Mouse (Mus musculus): ENCODE data around the gene Ly75. TPM values are rescaled to one million over a fixed set of nuclear protein-coding genes. Genes with fewer than 3 reads are reported as not detected.

Gene Ly75
- polyA plus RNA-seq, 1 experiment from 2014 or later, result 2.2 TPM

DNA sequence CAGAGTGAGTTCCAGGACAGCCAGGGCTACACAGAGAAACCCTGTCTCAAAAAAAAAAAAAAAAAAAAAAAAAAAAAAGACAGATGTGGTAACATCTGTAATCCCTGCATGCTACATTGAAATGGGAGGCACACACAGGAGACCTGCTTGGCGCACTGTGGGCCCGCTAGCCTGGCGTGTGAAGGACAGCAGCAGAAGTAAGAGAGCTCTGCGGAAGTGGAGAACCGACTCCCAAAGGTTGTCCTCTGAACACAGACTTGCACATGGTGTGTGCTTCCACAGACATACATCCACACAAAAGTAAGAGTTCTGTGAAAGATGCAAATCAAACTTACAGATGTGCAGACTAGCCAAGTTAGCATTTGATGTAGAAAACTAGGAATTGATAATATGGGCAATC is 123.9 kb downstream of the Ly75 start:
- Histone ChIP-seq H3K4me3 (ENCODE audit: low read depth, low read length) (no peak overlapping the region), H3K4me2 (replicated peaks; ENCODE audit: low read depth) (no peak overlapping the region), H3K4me1 (replicated peaks; ENCODE audit: control insufficient read depth, insufficient read depth, low read length) (peaks cover 4% of the 10 kb centered on the region; the same call in 1 of the 2 replicates), H3K9ac (ENCODE audit: low read depth, low read length) (no peak overlapping the region), H3K9me3 (ENCODE audit: control insufficient read depth) (no peaks in the 10 kb centered on the region), H3K27ac (ENCODE audit: low read depth, low read length) (no peak overlapping the region), H3K27me3 (replicated peaks; ENCODE audit: control insufficient read depth, insufficient read depth, low read length) (no peaks in the 10 kb centered on the region), H3K36me3 (ENCODE audit: control insufficient read depth, insufficient read depth) (peaks cover 19% of the 10 kb centered on the region)
- no peak for TF ChIP-seq CTCF (IDR thresholded peaks at IDR 0.05; ENCODE audit: low read depth)
- ATAC-seq, result no peak
- WGBS, result 96% methylated on average over 5 of the region's 5 CpGs

- H3K9ac ChIP-seq (ENCODE audit: low read depth, low read length), result no peak overlapping the region
- no peaks in the 10 kb centered on the region for H3K27me3 ChIP-seq (replicated peaks; ENCODE audit: control insufficient read depth, insufficient read depth, low read length)
- H3K27ac ChIP-seq (ENCODE audit: low read depth, low read length), result no peak overlapping the region
- H3K9me3 ChIP-seq (ENCODE audit: control insufficient read depth), result no peaks in the 10 kb centered on the region
- H3K36me3 ChIP-seq (ENCODE audit: control insufficient read depth, insufficient read depth), result peaks cover 20% of the 10 kb centered on the region
- H3K4me1 ChIP-seq (replicated peaks; ENCODE audit: control insufficient read depth, insufficient read depth, low read length), result peaks cover 4% of the 10 kb centered on the region
- H3K4me3 ChIP-seq (ENCODE audit: low read depth, low read length), result no peak overlapping the region
- ATAC-seq, result no peak
- H3K4me2 ChIP-seq (replicated peaks; ENCODE audit: low read depth), result no peak overlapping the region
- TF ChIP-seq CTCF (IDR thresholded peaks at IDR 0.05; ENCODE audit: low read depth), result no peak
- 71% methylated on average over 2 of the region's 2 CpGs for WGBS
Measured at GRCm38 (mm10) chr2:60256751-60257150, 126.4 kb downstream of the Ly75 start.

DNA sequence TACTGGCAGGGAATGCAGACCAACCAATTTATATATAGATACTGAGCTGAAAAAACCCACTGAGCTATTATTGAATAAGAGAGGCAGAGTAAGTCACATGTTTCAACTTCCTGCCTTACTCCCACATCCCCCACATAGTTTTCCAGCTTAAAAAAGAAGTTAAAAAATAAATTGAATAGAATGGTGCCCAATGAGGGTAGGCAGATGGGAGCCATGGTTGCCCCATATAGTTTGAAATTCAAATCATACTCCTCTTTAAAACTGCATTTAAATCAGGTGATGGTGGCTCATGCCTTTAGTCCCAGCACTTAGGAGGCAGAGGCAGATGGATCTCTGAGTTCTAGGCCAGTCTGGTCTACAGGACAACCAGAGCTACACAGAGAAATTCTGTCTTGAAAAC is 129.6 kb downstream of the Ly75 start:
- H3K27ac ChIP-seq (ENCODE audit: low read depth, low read length), result no peak overlapping the region
- TF ChIP-seq CTCF (IDR thresholded peaks at IDR 0.05; ENCODE audit: low read depth), result no peak
- H3K9me3 ChIP-seq (ENCODE audit: control insufficient read depth), result no peaks in the 10 kb centered on the region
- H3K9ac ChIP-seq (ENCODE audit: low read depth, low read length), result no peak overlapping the region
- no peak overlapping the region for H3K4me3 ChIP-seq (ENCODE audit: low read depth, low read length)
- H3K27me3 ChIP-seq (replicated peaks; ENCODE audit: control insufficient read depth, insufficient read depth, low read length), result no peaks in the 10 kb centered on the region
- H3K36me3 ChIP-seq (ENCODE audit: control insufficient read depth, insufficient read depth), result peaks cover 18% of the 10 kb centered on the region
- no peaks in the 10 kb centered on the region; the same call in 1 of the 2 replicates for H3K4me1 ChIP-seq (replicated peaks; ENCODE audit: control insufficient read depth, insufficient read depth, low read length)
- no peak for ATAC-seq
- H3K4me2 ChIP-seq (replicated peaks; ENCODE audit: low read depth), result no peak overlapping the region

GRCm38 (mm10) chr2:60252782-60253181 is 130.3 kb downstream of the Ly75 start:
- Histone ChIP-seq H3K9ac (ENCODE audit: low read depth, low read length) (no peak overlapping the region), H3K36me3 (ENCODE audit: control insufficient read depth, insufficient read depth) (peaks cover 17% of the 10 kb centered on the region), H3K4me2 (replicated peaks; ENCODE audit: low read depth) (no peak overlapping the region), H3K4me1 (replicated peaks; ENCODE audit: control insufficient read depth, insufficient read depth, low read length) (no peaks in the 10 kb centered on the region; the same call in 1 of the 2 replicates), H3K27me3 (replicated peaks; ENCODE audit: control insufficient read depth, insufficient read depth, low read length) (no peaks in the 10 kb centered on the region), H3K27ac (ENCODE audit: low read depth, low read length) (no peak overlapping the region), H3K4me3 (ENCODE audit: low read depth, low read length) (no peak overlapping the region), H3K9me3 (ENCODE audit: control insufficient read depth) (no peaks in the 10 kb centered on the region)
- WGBS, result 54% methylated on average over 4 of the region's 4 CpGs
- no peak for TF ChIP-seq CTCF (IDR thresholded peaks at IDR 0.05; ENCODE audit: low read depth)
- peak; percentile 85 for ATAC-seq

Other genes starting within 250 kb of the Ly75 start
- 33.8 and 39.7 TPM in 2 replicates for gene Baz2b, start 173.5 kb downstream of the Ly75 start, polyA plus RNA-seq (2015; fragmentation: Nextera tagmentation; extraction: Ambion mirVana)
- gene March7, start 173.4 kb downstream of the Ly75 start, polyA plus RNA-seq (2015; fragmentation: Nextera tagmentation; extraction: Ambion mirVana), result 53.5 and 62.6 TPM in 2 replicates
- gene Cd302, start 98.8 kb downstream of the Ly75 start, polyA plus RNA-seq (2015; fragmentation: Nextera tagmentation; extraction: Ambion mirVana), result 56.6 and 58.5 TPM in 2 replicates
- 0.85 and 0.96 TPM in 2 replicates for gene Pla2r1, start 170.0 kb upstream of the Ly75 start, polyA plus RNA-seq (2015; fragmentation: Nextera tagmentation; extraction: Ambion mirVana)